In genomic region chr11:76570741-76571612, GRCm38 (mm10) we compare ENCODE assay signal across 8 mouse cellular contexts. TPM values are rescaled to one million over a fixed set of nuclear protein-coding genes. Genes with fewer than 3 reads are reported as not detected.
A peak's percentile ranks its signal among the peaks of the same experiment; 100 is the strongest.
DNase-seq lines count a peak whose midpoint lies in the region; ATAC-seq and TF ChIP-seq lines count a peak whose summit lies in the region.

No protein-coding gene starts in this region.

- ATAC-seq in forebrain, embryonic 14.5 days, result peak; percentile 89
- peak; percentile 53; the same call in 1 of the 2 replicates for ATAC-seq in intestine, postnatal 0 days
- ATAC-seq in liver, embryonic 11.5 days (replicated peaks; ENCODE audit: low FRiP score), result no peak

- no peaks in the 10 kb centered on the region for H3K9me3 ChIP-seq in forebrain, embryonic 14.5 days (replicated peaks; ENCODE audit: control insufficient read depth, low read length)
- H3K9me3 ChIP-seq in intestine, postnatal 0 days (ENCODE audit: control insufficient read depth), result no peaks in the 10 kb centered on the region
- H3K9me3 ChIP-seq in liver, embryonic 11.5 days (ENCODE audit: control insufficient read depth, low read length), result no peaks in the 10 kb centered on the region

- H3K4me2 ChIP-seq in forebrain, embryonic 14.5 days (ENCODE audit: low read length), result peak overlapping the region; percentile 98
- H3K4me2 ChIP-seq in intestine, postnatal 0 days (replicated peaks; ENCODE audit: low read depth), result peak overlapping the region; percentile 95
- H3K4me2 ChIP-seq in liver, embryonic 11.5 days, result peak overlapping the region; percentile 79

- no peak overlapping the region for H3K27ac ChIP-seq in forebrain, embryonic 14.5 days (ENCODE audit: low read depth, low read length)
- no peak overlapping the region for H3K27ac ChIP-seq in intestine, postnatal 0 days (ENCODE audit: low read depth, low read length)
- no peak overlapping the region for H3K27ac ChIP-seq in liver, embryonic 11.5 days (ENCODE audit: low read depth, low read length)

- TF ChIP-seq CTCF in intestine, postnatal 0 days (IDR thresholded peaks at IDR 0.05; ENCODE audit: low read depth), result peak; percentile 23; the same call in 1 of the 2 replicates

- H3K4me1 ChIP-seq in forebrain, embryonic 14.5 days (ENCODE audit: control insufficient read depth, insufficient read depth, low read length), result peaks cover 13% of the 10 kb centered on the region; the same call in 1 of the 2 replicates
- H3K4me1 ChIP-seq in intestine, postnatal 0 days (replicated peaks; ENCODE audit: control insufficient read depth, insufficient read depth, low read length), result peaks cover 4% of the 10 kb centered on the region; the same call in 1 of the 2 replicates
- H3K4me1 ChIP-seq in liver, embryonic 11.5 days (replicated peaks; ENCODE audit: control insufficient read depth, insufficient read depth, low read length), result no peaks in the 10 kb centered on the region

- peak overlapping the region; percentile 82 for H3K9ac ChIP-seq in forebrain, embryonic 14.5 days (ENCODE audit: low read length)
- peak overlapping the region; percentile 55 for H3K9ac ChIP-seq in intestine, postnatal 0 days (ENCODE audit: low read depth, low read length)
- peak overlapping the region; percentile 48 for H3K9ac ChIP-seq in liver, embryonic 11.5 days (ENCODE audit: low read depth, low read length)

- peak; percentile 39 for DNase-seq in kidney, adult 18-20 months
- DNase-seq in kidney, adult 11 months, result no peak
- DNase-seq in adrenal gland, postnatal 14 days, result peak; percentile 58
- peak; percentile 69 for DNase-seq in forebrain, embryonic 14.5 days (ENCODE audit: low spot score)
- DNase-seq in liver, embryonic 11.5 days (ENCODE audit: low spot score), result peak; percentile 45
- DNase-seq in retina, postnatal 1 day, result peak; percentile 78
- no peak for DNase-seq in urinary bladder, postnatal 14 days (ENCODE audit: low spot score)

- peak overlapping the region; percentile 63 for H3K4me3 ChIP-seq in forebrain, embryonic 14.5 days (ENCODE audit: low read depth, low read length)
- H3K4me3 ChIP-seq in intestine, postnatal 0 days (ENCODE audit: low read depth, low read length), result peak overlapping the region; percentile 56
- H3K4me3 ChIP-seq in liver, embryonic 11.5 days (ENCODE audit: low read depth, low read length), result peak overlapping the region; percentile 54

- peaks cover 6% of the 10 kb centered on the region; the same call in 1 of the 2 replicates for H3K27me3 ChIP-seq in forebrain, embryonic 14.5 days (replicated peaks; ENCODE audit: control insufficient read depth, insufficient read depth, low read length)
- H3K27me3 ChIP-seq in intestine, postnatal 0 days (replicated peaks; ENCODE audit: control insufficient read depth, insufficient read depth, low read length), result 0 out of 2 replicates have a peak, but pooled peaks cover 5% of the 10 kb centered on the region
- H3K27me3 ChIP-seq in liver, embryonic 11.5 days (replicated peaks; ENCODE audit: control insufficient read depth, insufficient read depth, low read length), result peaks cover 46% of the 10 kb centered on the region

- H3K36me3 ChIP-seq in forebrain, embryonic 14.5 days (ENCODE audit: control insufficient read depth, insufficient read depth, low read length), result no peaks in the 10 kb centered on the region
- no peaks in the 10 kb centered on the region for H3K36me3 ChIP-seq in intestine, postnatal 0 days (ENCODE audit: control insufficient read depth, insufficient read depth)
- H3K36me3 ChIP-seq in liver, embryonic 11.5 days (ENCODE audit: control insufficient read depth, insufficient read depth, low read length), result no peaks in the 10 kb centered on the region

- WGBS in forebrain, embryonic 14.5 days, result under 1% methylated on average over 60 of the region's 66 CpGs
- WGBS in intestine, postnatal 0 days, result 3% methylated on average over 49 of the region's 66 CpGs
- WGBS in liver, embryonic 11.5 days, result 2% methylated on average over 58 of the region's 66 CpGs

RNA-seq across cellular contexts. Expression of gene Abr, which starts 51.1 kb away (rescaled TPM):
- 44.2 and 49.0 TPM in 2 replicates for total RNA-seq in adrenal gland, postnatal 14 days (2021)
- polyA plus RNA-seq in forebrain, embryonic 14.5 days (2014; fragmentation: Nextera tagmentation; extraction: Ambion mirVana), result 88.8 and 105 TPM in 2 replicates
- polyA plus RNA-seq in intestine, postnatal 0 days (2015; fragmentation: Nextera tagmentation; extraction: Ambion mirVana), result 32.3 and 35.0 TPM in 2 replicates
- polyA plus RNA-seq in liver, embryonic 11.5 days (2014; fragmentation: Nextera tagmentation; extraction: Ambion mirVana), result 11.6 and 12.9 TPM in 2 replicates

Comparison
In these comparisons a context has a peak if more than half of its experiments do, and no peak if none do; other contexts are left out.
1. DNase-seq: peak in kidney, adult 18-20 months (single experiment), adrenal gland, postnatal 14 days (single experiment), forebrain, embryonic 14.5 days (single experiment), liver, embryonic 11.5 days (single experiment) and retina, postnatal 1 day (single experiment); none in kidney, adult 11 months (single experiment) and urinary bladder, postnatal 14 days (single experiment).
2. Peak in every context shown above with its lines, with median percentiles within 50 percentile points of each other: H3K4me2 ChIP-seq, H3K4me3 ChIP-seq and H3K9ac ChIP-seq.